Mouse (Mus musculus): Measurements from ENCODE around the gene Aldh3b1. TPM values are rescaled to one million over a fixed set of nuclear protein-coding genes. Genes with fewer than 3 reads are reported as not detected.
A peak's percentile ranks its signal among the peaks of the same experiment; 100 is the strongest.

The Aldh3b1 gene
- polyA plus RNA-seq, 1 experiment from 2014 or later, result 2.1 TPM

- Histone ChIP-seq H3K36me3 (peaks cover 48% of the 10 kb centered on the region), H3K27me3 (ENCODE audit: insufficient read depth, poor library complexity, severe bottlenecking) (no peaks in the 10 kb centered on the region), H3K9me3 (no peaks in the 10 kb centered on the region), H3K4me1 (peaks cover 46% of the 10 kb centered on the region), H3K27ac (0 out of 2 replicates have a peak overlapping the region, but pooled peaks have one; percentile 47), H3K4me3 (peak overlapping the region; percentile 16; the same call in 1 of the 2 replicates)
- 64% methylated on average over 10 of the region's 10 CpGs for WGBS
- DNase-seq (ENCODE audit: low spot score), result no peak
These were observed 25.3 kb downstream of the Aldh3b1 start for GRCm38 (mm10) chr19:3904363-3904675.

DNA sequence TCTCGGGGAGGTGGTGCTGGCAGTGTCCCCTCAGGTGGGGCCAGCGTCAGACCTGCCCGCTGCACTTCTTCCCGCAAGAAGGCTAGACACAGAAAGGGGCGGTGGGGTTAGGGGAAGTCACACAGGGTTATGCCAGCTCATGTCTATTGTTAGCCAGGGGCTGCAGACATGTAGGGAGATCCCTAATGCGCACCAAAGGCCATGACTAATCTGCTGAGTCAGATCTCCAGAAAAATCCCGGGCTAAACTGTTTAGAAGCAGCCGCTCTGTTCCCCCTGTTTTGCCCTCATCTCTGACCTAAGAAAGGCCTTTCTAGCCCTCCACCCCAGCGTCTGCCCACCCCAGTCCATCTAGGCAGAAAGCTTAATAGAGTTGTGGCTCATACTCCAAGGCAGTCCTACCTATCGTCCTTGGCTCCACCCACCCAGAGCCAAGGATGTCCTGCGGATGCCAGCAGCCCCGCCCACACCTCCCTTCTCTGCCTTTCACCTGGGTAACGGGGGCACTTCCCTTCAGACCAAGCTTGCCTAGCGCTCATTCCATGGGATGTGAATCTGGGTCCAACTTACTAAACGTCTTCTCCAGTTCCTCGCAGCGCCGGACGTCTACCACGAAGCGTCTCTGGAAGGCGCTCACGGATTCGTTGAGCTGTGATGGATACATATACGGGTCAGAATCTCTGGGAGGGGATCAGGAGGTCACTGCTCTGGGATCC lies 25.8 kb downstream of the Aldh3b1 start:
- 70% methylated on average over 25 of the region's 25 CpGs for WGBS
- H3K27me3 ChIP-seq (ENCODE audit: insufficient read depth, poor library complexity, severe bottlenecking), result no peaks in the 10 kb centered on the region
- H3K9me3 ChIP-seq, result no peaks in the 10 kb centered on the region
- peaks cover 46% of the 10 kb centered on the region for H3K4me1 ChIP-seq
- DNase-seq (ENCODE audit: low spot score), result no peak
- H3K27ac ChIP-seq, result no peak overlapping the region
- peak overlapping the region; percentile 16; the same call in 1 of the 2 replicates for H3K4me3 ChIP-seq
- H3K36me3 ChIP-seq, result peaks cover 45% of the 10 kb centered on the region

- 76% methylated on average over 12 of the region's 12 CpGs for WGBS
- DNase-seq (ENCODE audit: low spot score), result no peak
- H3K27me3 ChIP-seq (ENCODE audit: insufficient read depth, poor library complexity, severe bottlenecking), result no peaks in the 10 kb centered on the region
- no peaks in the 10 kb centered on the region for H3K9me3 ChIP-seq
- peaks cover 45% of the 10 kb centered on the region for H3K4me1 ChIP-seq
- H3K36me3 ChIP-seq, result peaks cover 43% of the 10 kb centered on the region
- no peak overlapping the region for H3K4me3 ChIP-seq
- H3K27ac ChIP-seq, result no peak overlapping the region
These were observed 26.6 kb downstream of the Aldh3b1 start for GRCm38 (mm10) chr19:3902966-3903365.

DNA sequence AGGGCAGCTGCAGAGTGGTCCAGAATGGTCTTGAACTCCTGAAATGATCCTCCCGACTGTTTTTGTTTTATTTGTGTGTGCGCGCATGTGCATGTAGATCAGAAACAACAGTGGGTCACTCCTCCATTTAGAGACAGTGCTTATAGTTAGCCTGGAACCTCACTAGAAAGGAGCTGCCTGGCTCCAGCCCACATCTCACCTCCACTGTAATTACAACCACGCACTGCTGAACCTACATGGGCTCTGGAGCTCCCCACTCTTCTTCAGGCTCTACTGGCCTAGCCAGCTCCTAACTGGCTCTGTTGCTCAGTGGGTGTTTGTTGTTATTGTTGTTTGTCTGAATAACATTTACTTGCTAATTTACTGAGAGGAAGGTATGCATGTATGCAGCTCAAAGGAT lies 30.0 kb downstream of the Aldh3b1 start:
- H3K4me3 ChIP-seq, result no peak overlapping the region
- no peaks in the 10 kb centered on the region for H3K27me3 ChIP-seq (ENCODE audit: insufficient read depth, poor library complexity, severe bottlenecking)
- no peak for DNase-seq (ENCODE audit: low spot score)
- no peak overlapping the region for H3K27ac ChIP-seq
- peaks cover 36% of the 10 kb centered on the region for H3K4me1 ChIP-seq
- 94% methylated on average over 4 of the region's 4 CpGs for WGBS
- no peaks in the 10 kb centered on the region for H3K9me3 ChIP-seq
- H3K36me3 ChIP-seq, result peaks cover 74% of the 10 kb centered on the region

- no peak overlapping the region for H3K27ac ChIP-seq
- peaks cover 35% of the 10 kb centered on the region for H3K4me1 ChIP-seq
- no peak for DNase-seq (ENCODE audit: low spot score)
- H3K36me3 ChIP-seq, result peaks cover 77% of the 10 kb centered on the region
- H3K27me3 ChIP-seq (ENCODE audit: insufficient read depth, poor library complexity, severe bottlenecking), result no peaks in the 10 kb centered on the region
- 85% methylated on average over 7 of the region's 7 CpGs for WGBS
- no peak overlapping the region for H3K4me3 ChIP-seq
- H3K9me3 ChIP-seq, result no peaks in the 10 kb centered on the region
These were observed 30.7 kb downstream of the Aldh3b1 start for GRCm38 (mm10) chr19:3898952-3899351.

- 89% methylated on average over 5 of the region's 5 CpGs for WGBS
- H3K36me3 ChIP-seq, result peaks cover 78% of the 10 kb centered on the region
- peaks cover 38% of the 10 kb centered on the region for H3K4me1 ChIP-seq
These were observed 32.1 kb downstream of the Aldh3b1 start for GRCm38 (mm10) chr19:3897557-3897956.

GRCm38 (mm10) chr19:3896208-3896607 lies 33.4 kb downstream of the Aldh3b1 start:
- Histone ChIP-seq H3K27ac (no peak overlapping the region), H3K4me1 (peaks cover 38% of the 10 kb centered on the region), H3K4me3 (no peak overlapping the region), H3K27me3 (ENCODE audit: insufficient read depth, poor library complexity, severe bottlenecking) (no peaks in the 10 kb centered on the region), H3K36me3 (peaks cover 77% of the 10 kb centered on the region), H3K9me3 (no peaks in the 10 kb centered on the region)
- no peak for DNase-seq (ENCODE audit: low spot score)
- 93% methylated on average over 10 of the region's 10 CpGs for WGBS

More at GRCm38 (mm10) chr19:3897557-3897956, 32.1 kb downstream of the Aldh3b1 start:
- Histone ChIP-seq H3K27me3 (ENCODE audit: insufficient read depth, poor library complexity, severe bottlenecking) (no peaks in the 10 kb centered on the region), H3K4me3 (no peak overlapping the region), H3K9me3 (no peaks in the 10 kb centered on the region), H3K27ac (no peak overlapping the region)
- no peak for DNase-seq (ENCODE audit: low spot score)

- peaks cover 84% of the 10 kb centered on the region for H3K36me3 ChIP-seq
- no peaks in the 10 kb centered on the region for H3K9me3 ChIP-seq
- no peaks in the 10 kb centered on the region for H3K27me3 ChIP-seq (ENCODE audit: insufficient read depth, poor library complexity, severe bottlenecking)
- no peak overlapping the region for H3K4me3 ChIP-seq
- peaks cover 38% of the 10 kb centered on the region for H3K4me1 ChIP-seq
- peak overlapping the region; percentile 43; the same call in 1 of the 2 replicates for H3K27ac ChIP-seq
- DNase-seq (ENCODE audit: low spot score), result no peak
- WGBS, result 37% methylated on average over 3 of the region's 3 CpGs
These were observed 34.4 kb downstream of the Aldh3b1 start for GRCm38 (mm10) chr19:3895171-3895631.

DNA sequence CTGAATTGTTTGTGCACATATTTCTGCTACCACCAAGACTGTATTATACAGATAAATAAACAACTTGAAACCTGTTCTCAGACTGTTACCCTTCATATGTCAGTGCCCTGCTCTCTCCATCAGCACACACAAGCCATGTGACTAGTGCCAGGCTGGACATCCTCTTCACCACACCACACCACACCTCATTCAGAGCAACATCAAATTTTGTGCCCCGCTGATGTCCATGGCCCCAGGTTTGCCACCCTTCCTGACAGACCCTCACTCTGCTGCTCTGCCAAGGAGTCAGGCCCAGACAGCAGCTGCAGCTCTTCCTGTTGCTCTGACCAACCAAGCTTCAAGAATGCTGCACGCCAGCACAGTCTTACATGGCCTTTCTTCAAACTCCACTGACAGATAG lies 35.3 kb downstream of the Aldh3b1 start:
- no peak for DNase-seq (ENCODE audit: low spot score)
- no peak overlapping the region for H3K27ac ChIP-seq
- H3K27me3 ChIP-seq (ENCODE audit: insufficient read depth, poor library complexity, severe bottlenecking), result no peaks in the 10 kb centered on the region
- 87% methylated on average over 2 of the region's 2 CpGs for WGBS
- no peak overlapping the region for H3K4me3 ChIP-seq
- H3K9me3 ChIP-seq, result no peaks in the 10 kb centered on the region
- H3K36me3 ChIP-seq, result peaks cover 92% of the 10 kb centered on the region
- peaks cover 38% of the 10 kb centered on the region for H3K4me1 ChIP-seq

DNA sequence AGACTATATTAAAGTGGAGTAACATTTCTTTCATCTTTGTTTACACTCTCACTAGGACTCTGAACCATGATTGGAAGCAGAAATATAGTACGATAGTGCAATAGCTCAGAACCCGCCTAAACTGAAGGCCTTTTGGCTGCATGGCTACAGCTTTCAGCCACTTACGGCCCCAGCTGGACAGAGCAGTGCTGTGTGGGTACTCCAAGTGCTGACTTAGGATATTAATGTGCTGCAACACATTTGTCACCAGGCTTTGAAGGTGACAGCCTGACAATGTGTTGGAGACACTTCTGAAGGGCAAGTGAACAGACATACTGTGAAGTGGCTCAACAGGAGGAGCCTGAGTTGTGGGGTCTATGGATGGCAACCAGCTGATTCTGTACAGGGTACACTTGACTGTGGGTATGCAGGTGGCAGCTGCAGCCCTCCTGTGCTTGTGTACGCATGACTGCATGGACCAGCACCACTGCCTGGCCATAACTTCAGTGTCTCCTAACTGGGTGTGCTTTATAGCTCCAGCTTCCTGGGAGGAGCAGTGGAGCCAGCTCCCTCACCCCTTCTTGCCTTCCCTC lies 36.0 kb downstream of the Aldh3b1 start:
- no peak for DNase-seq (ENCODE audit: low spot score)
- 70% methylated on average over 4 of the region's 4 CpGs for WGBS
- no peaks in the 10 kb centered on the region for H3K27me3 ChIP-seq (ENCODE audit: insufficient read depth, poor library complexity, severe bottlenecking)
- H3K36me3 ChIP-seq, result peaks cover 95% of the 10 kb centered on the region
- H3K9me3 ChIP-seq, result no peaks in the 10 kb centered on the region
- no peak overlapping the region for H3K4me3 ChIP-seq
- peak overlapping the region; percentile 56 for H3K27ac ChIP-seq
- peaks cover 38% of the 10 kb centered on the region for H3K4me1 ChIP-seq

DNA sequence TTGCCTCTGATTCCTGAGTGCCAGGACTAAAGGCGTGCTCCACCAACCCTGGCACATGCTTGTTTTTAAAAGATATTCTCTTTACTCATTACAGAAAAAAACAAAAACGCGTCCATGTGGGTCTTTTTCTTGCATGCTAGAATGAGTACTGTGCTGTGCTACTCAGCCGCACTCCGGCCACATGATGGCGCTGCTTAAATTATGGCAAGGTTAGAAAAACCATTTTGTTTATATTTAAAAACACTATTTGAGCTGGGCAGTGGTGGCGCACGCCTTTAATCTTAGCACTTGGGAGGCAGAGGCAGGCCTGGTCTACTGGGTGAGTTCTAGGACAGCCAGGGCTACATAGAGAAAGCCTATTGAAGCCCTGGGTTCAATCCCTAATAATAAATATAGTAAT lies 39.4 kb downstream of the Aldh3b1 start:
- peak; percentile 46 for DNase-seq (ENCODE audit: low spot score)
- H3K4me1 ChIP-seq, result peaks cover 22% of the 10 kb centered on the region
- no peaks in the 10 kb centered on the region for H3K9me3 ChIP-seq
- no peaks in the 10 kb centered on the region for H3K27me3 ChIP-seq (ENCODE audit: insufficient read depth, poor library complexity, severe bottlenecking)
- no peak overlapping the region for H3K27ac ChIP-seq
- H3K4me3 ChIP-seq, result no peak overlapping the region
- WGBS, result 88% methylated on average over 8 of the region's 8 CpGs
- peaks cover 87% of the 10 kb centered on the region for H3K36me3 ChIP-seq

DNA sequence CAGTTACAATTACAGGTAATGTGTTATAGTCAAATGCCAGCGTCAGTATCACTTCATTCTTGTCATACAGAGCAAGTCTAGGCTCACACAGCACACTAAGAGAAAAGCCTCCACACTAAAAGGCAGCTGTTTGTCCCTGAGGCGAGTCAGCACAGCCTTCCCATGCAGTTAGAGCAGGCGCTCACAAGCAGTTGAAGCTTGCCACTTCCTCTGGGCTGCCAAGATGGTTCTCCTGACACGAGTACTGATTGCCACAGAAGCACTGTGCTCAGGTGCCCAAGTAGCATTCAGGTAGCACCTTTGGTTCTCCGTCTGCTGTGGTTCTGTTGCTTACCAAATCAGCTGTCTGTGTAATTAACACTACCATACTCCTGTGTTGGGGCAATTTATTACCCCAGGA lies 40.5 kb downstream of the Aldh3b1 start:
- WGBS, result 91% methylated on average over 5 of the region's 5 CpGs
- Histone ChIP-seq H3K4me1 (peaks cover 22% of the 10 kb centered on the region), H3K27me3 (ENCODE audit: insufficient read depth, poor library complexity, severe bottlenecking) (no peaks in the 10 kb centered on the region), H3K27ac (no peak overlapping the region), H3K4me3 (no peak overlapping the region), H3K9me3 (no peaks in the 10 kb centered on the region), H3K36me3 (peaks cover 76% of the 10 kb centered on the region)
- DNase-seq (ENCODE audit: low spot score), result peak; percentile 70

GRCm38 (mm10) chr19:3884325-3884990 lies 45.1 kb downstream of the Aldh3b1 start:
- WGBS, result 57% methylated on average over 6 of the region's 6 CpGs
- peaks cover 12% of the 10 kb centered on the region for H3K4me1 ChIP-seq
- H3K36me3 ChIP-seq, result peaks cover 41% of the 10 kb centered on the region
- H3K4me3 ChIP-seq, result no peak overlapping the region
- H3K27ac ChIP-seq, result no peak overlapping the region
- H3K27me3 ChIP-seq (ENCODE audit: insufficient read depth, poor library complexity, severe bottlenecking), result no peaks in the 10 kb centered on the region
- DNase-seq (ENCODE audit: low spot score), result no peak
- H3K9me3 ChIP-seq, result no peaks in the 10 kb centered on the region
